In the genomic region with DNA sequence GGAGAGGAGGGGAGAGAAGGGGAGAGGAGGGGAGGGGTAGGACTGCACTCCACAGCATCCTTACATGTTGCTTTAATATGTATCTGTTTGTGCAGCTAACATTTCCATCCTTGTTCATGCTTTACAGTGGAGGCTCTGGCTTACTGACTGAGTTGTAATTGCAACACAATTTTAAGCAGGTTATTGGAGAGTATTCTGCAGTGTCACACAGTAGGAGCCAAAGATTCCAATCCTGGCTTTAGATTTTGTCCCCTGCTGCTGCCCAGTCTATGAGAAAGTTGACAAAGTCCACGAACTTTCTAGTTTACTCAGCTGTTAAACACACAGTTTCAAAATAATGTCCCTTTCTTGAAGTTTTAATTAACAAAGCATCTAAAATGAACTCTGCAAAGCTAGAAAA, we compare ENCODE assay signal across 29 mouse cellular contexts.
DNase-seq lines count a peak whose midpoint lies in the region; ATAC-seq and TF ChIP-seq lines count a peak whose summit lies in the region.
"Had no signal": no experiment of that assay in that cellular context is flagged by ENCODE, and none has a peak within 500 bp of the region (broad histone marks: within the 10 kb centered on the region; RNA-seq: fewer than 3 reads in every experiment).

No protein-coding gene starts in this region.

- no peak overlapping the region for H3K4me2 ChIP-seq in liver, postnatal 0 days (ENCODE audit: low read depth, low read length)
- no peak overlapping the region for H3K4me2 ChIP-seq in liver, embryonic 11.5 days
- H3K4me2 ChIP-seq in embryonic facial prominence, embryonic 15.5 days (replicated peaks) = no peak overlapping the region
- no peak overlapping the region for H3K4me2 ChIP-seq in stomach, postnatal 0 days (replicated peaks; ENCODE audit: low read depth)
- H3K4me2 ChIP-seq: forebrain, embryonic 13.5 days; heart, embryonic 12.5 days; heart, embryonic 15.5 days; hindbrain, embryonic 13.5 days had no signal

- TF ChIP-seq CTCF in kidney, adult 2 months (conservative IDR thresholded peaks at IDR 0.05; ENCODE audit: insufficient read depth, insufficient read length, low read depth, low read length) = no peak
- no peak for TF ChIP-seq CTCF in liver, postnatal 0 days (IDR thresholded peaks at IDR 0.05; ENCODE audit: low read depth)
- no peak for TF ChIP-seq CTCF in stomach, postnatal 0 days (IDR thresholded peaks at IDR 0.05; ENCODE audit: low read depth)

- no peak for TF ChIP-seq POLR2A in kidney, adult 2 months (IDR thresholded peaks at IDR 0.05; ENCODE audit: low read depth, low read length)

- H3K9ac ChIP-seq in liver, postnatal 0 days (replicated peaks) = no peak overlapping the region
- no peak overlapping the region for H3K9ac ChIP-seq in liver, embryonic 11.5 days (ENCODE audit: low read depth, low read length)
- H3K9ac ChIP-seq in embryonic facial prominence, embryonic 15.5 days = no peak overlapping the region
- no peak overlapping the region for H3K9ac ChIP-seq in stomach, postnatal 0 days (ENCODE audit: low read length)
- H3K9ac ChIP-seq: forebrain, embryonic 13.5 days; heart, embryonic 12.5 days; heart, embryonic 15.5 days; hindbrain, embryonic 13.5 days had no signal

- peak; percentile 7 for DNase-seq in kidney, postnatal 10 days
- no peak for DNase-seq in kidney, adult 2 months
- DNase-seq in liver, postnatal 0 days = peak; percentile 8
- no peak for DNase-seq in liver, embryonic 11.5 days (ENCODE audit: low spot score)
- DNase-seq in stomach, postnatal 0 days (ENCODE audit: low spot score) = no peak
- no peak for DNase-seq in layer of hippocampus, postnatal 25 days (ENCODE audit: extremely low spot score in 1 of 2, low spot score in 1 of 2)
- DNase-seq in kidney, postnatal 36 days = no peak
- DNase-seq: adrenal gland, postnatal 10 days; adrenal gland, postnatal 36 days; B cell, adult 2 months; cerebellum, adult 18-20 months; cerebellum, adult 9-10 months; cerebellum, postnatal 14 days; gastrocnemius, postnatal 10 days; gastrocnemius, postnatal 36 days; heart, postnatal 10 days; heart, postnatal 36 days had no signal

- H3K27ac ChIP-seq in kidney, adult 2 months (ENCODE audit: insufficient read depth, low read depth, low read length) = no peak overlapping the region
- H3K27ac ChIP-seq in liver, postnatal 0 days (ENCODE audit: low read depth) = no peak overlapping the region
- H3K27ac ChIP-seq in liver, embryonic 11.5 days (ENCODE audit: low read depth, low read length) = no peak overlapping the region
- 0 out of 2 replicates have a peak overlapping the region, but pooled peaks have one; percentile 28 for H3K27ac ChIP-seq in embryonic facial prominence, embryonic 15.5 days (replicated peaks)
- peak overlapping the region; percentile 20; the same call in 1 of the 2 replicates for H3K27ac ChIP-seq in stomach, postnatal 0 days (replicated peaks)
- H3K27ac ChIP-seq: forebrain, embryonic 13.5 days; heart, embryonic 15.5 days; hindbrain, embryonic 10.5 days; hindbrain, embryonic 13.5 days had no signal

- no peak overlapping the region for H3K4me3 ChIP-seq in kidney, adult 2 months (ENCODE audit: insufficient read depth, low read depth, low read length)
- no peak overlapping the region for H3K4me3 ChIP-seq in liver, postnatal 0 days (ENCODE audit: low read depth, low read length)
- no peak overlapping the region for H3K4me3 ChIP-seq in liver, embryonic 11.5 days (ENCODE audit: low read depth, low read length)
- H3K4me3 ChIP-seq in embryonic facial prominence, embryonic 15.5 days (replicated peaks) = no peak overlapping the region
- H3K4me3 ChIP-seq in stomach, postnatal 0 days (ENCODE audit: low read depth, low read length) = no peak overlapping the region
- H3K4me3 ChIP-seq: erythroblast, embryonic 14.5 days; forebrain, embryonic 13.5 days; heart, embryonic 12.5 days; heart, embryonic 15.5 days; hindbrain, embryonic 10.5 days; hindbrain, embryonic 13.5 days had no signal

- 49% methylated on average over 1 of the region's 1 CpGs for WGBS in kidney, adult 2 months
- 43% methylated on average over 1 of the region's 1 CpGs for whole genome bisulfite sequencing in liver, postnatal 0 days (ENCODE audit: insufficient replicate concordance)
- 59% methylated on average over 1 of the region's 1 CpGs for WGBS in liver, embryonic 11.5 days
- 65% methylated on average over 1 of the region's 1 CpGs for WGBS in embryonic facial prominence, embryonic 15.5 days
- 31% methylated on average over 1 of the region's 1 CpGs for WGBS in stomach, postnatal 0 days

- H3K27me3 ChIP-seq in kidney, adult 2 months (replicated peaks; ENCODE audit: control insufficient read depth, insufficient read depth, low read length) = no peaks in the 10 kb centered on the region
- no peaks in the 10 kb centered on the region for H3K27me3 ChIP-seq in liver, postnatal 0 days (ENCODE audit: insufficient read depth, low read length)
- no peaks in the 10 kb centered on the region for H3K27me3 ChIP-seq in liver, embryonic 11.5 days (replicated peaks; ENCODE audit: control insufficient read depth, insufficient read depth, low read length)
- no peaks in the 10 kb centered on the region for H3K27me3 ChIP-seq in embryonic facial prominence, embryonic 15.5 days
- H3K27me3 ChIP-seq in stomach, postnatal 0 days (ENCODE audit: control insufficient read depth, insufficient read depth, low read length) = no peaks in the 10 kb centered on the region
- H3K27me3 ChIP-seq: CH12.LX; forebrain, embryonic 13.5 days; heart, embryonic 12.5 days; heart, embryonic 15.5 days; hindbrain, embryonic 13.5 days; Patski had no signal

- peak; percentile 61 for ATAC-seq in liver, postnatal 0 days
- no peak for ATAC-seq in liver, embryonic 11.5 days (replicated peaks; ENCODE audit: low FRiP score)
- no peak for ATAC-seq in embryonic facial prominence, embryonic 15.5 days (ENCODE audit: insufficient number of reproducible peaks, low FRiP score, low TSS enrichment, low read depth)
- no peak for ATAC-seq in stomach, postnatal 0 days (ENCODE audit: low FRiP score, low TSS enrichment)
- ATAC-seq: forebrain, embryonic 13.5 days; forebrain, embryonic 16.5 days; hindbrain, embryonic 16.5 days; Patski had no signal

- 0 out of 2 replicates have a peak, but pooled peaks cover 2% of the 10 kb centered on the region for H3K4me1 ChIP-seq in kidney, adult 2 months (ENCODE audit: control insufficient read depth, insufficient read depth, low read length)
- peaks cover 11% of the 10 kb centered on the region for H3K4me1 ChIP-seq in liver, postnatal 0 days (ENCODE audit: insufficient read depth)
- H3K4me1 ChIP-seq in liver, embryonic 11.5 days (replicated peaks; ENCODE audit: control insufficient read depth, insufficient read depth, low read length) = no peaks in the 10 kb centered on the region
- H3K4me1 ChIP-seq in embryonic facial prominence, embryonic 15.5 days = peaks cover 13% of the 10 kb centered on the region; the same call in 1 of the 2 replicates
- no peaks in the 10 kb centered on the region; the same call in 1 of the 2 replicates for H3K4me1 ChIP-seq in stomach, postnatal 0 days (replicated peaks; ENCODE audit: control insufficient read depth, insufficient read depth)
- H3K4me1 ChIP-seq: forebrain, embryonic 13.5 days; hindbrain, embryonic 10.5 days; hindbrain, embryonic 13.5 days had no signal

- H3K9me3 ChIP-seq in liver, postnatal 0 days (ENCODE audit: low read length) = no peaks in the 10 kb centered on the region
- H3K9me3 ChIP-seq in liver, embryonic 11.5 days (ENCODE audit: control insufficient read depth, low read length) = no peaks in the 10 kb centered on the region
- no peaks in the 10 kb centered on the region for H3K9me3 ChIP-seq in embryonic facial prominence, embryonic 15.5 days (replicated peaks)
- H3K9me3 ChIP-seq in stomach, postnatal 0 days (ENCODE audit: control insufficient read depth, low read length) = no peaks in the 10 kb centered on the region
- H3K9me3 ChIP-seq: forebrain, embryonic 13.5 days; G1E; heart, embryonic 15.5 days; hindbrain, embryonic 10.5 days; hindbrain, embryonic 13.5 days had no signal

- no peaks in the 10 kb centered on the region for H3K36me3 ChIP-seq in kidney, adult 2 months (ENCODE audit: control insufficient read depth, insufficient read depth, low read length)
- H3K36me3 ChIP-seq in liver, postnatal 0 days (replicated peaks; ENCODE audit: insufficient read depth, low read length) = no peaks in the 10 kb centered on the region
- no peaks in the 10 kb centered on the region for H3K36me3 ChIP-seq in liver, embryonic 11.5 days (ENCODE audit: control insufficient read depth, insufficient read depth, low read length)
- no peaks in the 10 kb centered on the region for H3K36me3 ChIP-seq in embryonic facial prominence, embryonic 15.5 days
- H3K36me3 ChIP-seq in stomach, postnatal 0 days (ENCODE audit: control insufficient read depth, insufficient read depth, low read length) = no peaks in the 10 kb centered on the region
- H3K36me3 ChIP-seq: heart, embryonic 15.5 days; hindbrain, embryonic 10.5 days; hindbrain, embryonic 13.5 days had no signal

- TF ChIP-seq EP300 in liver, postnatal 0 days (IDR thresholded peaks at IDR 0.05; ENCODE audit: low read depth) = no peak
- TF ChIP-seq EP300 in stomach, postnatal 0 days (optimal IDR thresholded peaks at IDR 0.05) = no peak

Comparison
In these comparisons a context has a peak if more than half of its experiments do, and no peak if none do; other contexts are left out.
1. DNase-seq: peak in kidney, postnatal 10 days (single experiment) and liver, postnatal 0 days (single experiment); none in kidney, adult 2 months (single experiment), liver, embryonic 11.5 days (single experiment), stomach, postnatal 0 days (single experiment), layer of hippocampus, postnatal 25 days (0 of 2) and kidney, postnatal 36 days (0 of 2).
2. H3K27ac ChIP-seq: peak in embryonic facial prominence, embryonic 15.5 days (single experiment) and stomach, postnatal 0 days (single experiment); none in kidney, adult 2 months (single experiment), liver, postnatal 0 days (single experiment) and liver, embryonic 11.5 days (single experiment).